Mouse (Mus musculus): Measurements from ENCODE around the gene Atp2a3.

DNA sequence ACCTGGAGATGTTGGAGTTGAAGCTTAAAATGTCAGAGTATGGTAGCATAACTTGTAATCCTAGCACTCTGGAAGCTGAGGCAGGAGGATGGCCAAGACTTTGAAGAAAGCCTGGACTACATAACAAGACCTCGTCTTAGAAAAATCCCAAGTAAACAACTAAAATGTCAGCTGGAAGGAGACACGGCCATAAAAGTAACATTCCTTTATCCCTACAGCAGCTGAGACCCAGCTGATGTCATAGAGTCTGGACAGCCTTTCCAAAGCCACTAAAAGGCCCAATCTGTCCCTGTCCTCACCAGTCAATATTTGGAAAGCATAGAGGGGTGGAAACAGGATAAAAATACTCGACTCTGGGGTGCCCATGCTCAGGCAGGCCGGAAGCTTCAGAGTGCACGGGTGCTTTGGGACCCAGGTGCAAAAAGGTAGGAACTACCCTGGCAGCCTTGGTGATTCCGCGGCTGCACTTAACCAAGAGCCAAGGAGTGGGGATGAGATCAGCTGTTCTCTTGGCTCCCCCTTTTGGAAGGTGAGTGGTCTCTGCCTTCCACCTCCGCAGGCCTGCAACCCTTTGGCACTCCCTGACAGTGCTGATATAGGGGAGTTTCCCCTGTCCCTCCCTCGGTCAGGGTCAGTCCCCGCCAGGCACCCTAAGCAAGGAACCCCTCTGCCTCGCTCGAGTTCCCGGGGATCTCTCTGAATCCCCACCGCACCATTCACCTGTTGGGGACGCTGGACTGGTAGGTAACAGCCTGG, 867 bp upstream of the Atp2a3 start:
- TF ChIP-seq POLR2A (IDR thresholded peaks at IDR 0.05; ENCODE audit: insufficient read length, low read depth) (no peak), SRF (IDR thresholded peaks at IDR 0.05; ENCODE audit: control insufficient read depth, insufficient read length, low read depth) (no peak)

Measured in myocyte (in vitro differentiated cells).